Mouse (Mus musculus) testis, adult 2 months (tissue): ENCODE data around the gene Olfr545. TPM values are rescaled to one million over a fixed set of nuclear protein-coding genes. Genes with fewer than 3 reads are reported as not detected.
"Not testable (repeated sequence)": the region's sequence is repeated elsewhere in the genome, so short reads cannot be mapped to it uniquely, and the experiment has no call there.

Experiments used
- H3K27ac ChIP-seq: fragments of 200-500 bp; 2 replicates; pipeline ENCODE4 v1.5.1; 2012; ENCODE audit warnings: low read depth, low read length; ENCODE audit not compliant: control insufficient read depth, insufficient read depth
- H3K27me3 ChIP-seq: fragments of 200-500 bp; 2 replicates; pipeline ENCODE4 v1.6.1; 2012; ENCODE audit warnings: mild to moderate bottlenecking, low read length, moderate library complexity; ENCODE audit not compliant: control insufficient read depth, insufficient read depth
- H3K36me3 ChIP-seq: fragments of 200-500 bp; 2 replicates; pipeline ENCODE4 v1.6.1; 2012; ENCODE audit warnings: mild to moderate bottlenecking, low read length; ENCODE audit not compliant: control insufficient read depth, insufficient read depth
- H3K4me1 ChIP-seq: fragments of 200-500 bp; 2 replicates; pipeline ENCODE4 v1.6.1; 2012; ENCODE audit warnings: low read length; ENCODE audit not compliant: control insufficient read depth, insufficient read depth
- H3K4me3 ChIP-seq: fragments of 200-500 bp; 2 replicates; pipeline ENCODE4 v1.5.1; 2012; ENCODE audit warnings: low read depth, mild to moderate bottlenecking, low read length, moderate library complexity, mixed read lengths; ENCODE audit not compliant: control insufficient read depth
- CTCF ChIP-seq: fragments of 200-500 bp; IDR thresholded peaks from 2 replicates; pipeline ENCODE4 v1.5.1; 2012; ENCODE audit warnings: low read depth, mild to moderate bottlenecking, inconsistent platforms, low read length, moderate library complexity; ENCODE audit not compliant: control insufficient read depth, insufficient read depth, insufficient replicate concordance
- POLR2A ChIP-seq: fragments of 200-500 bp; IDR thresholded peaks from 2 replicates; pipeline ENCODE4 v1.6.1; 2012; ENCODE audit warnings: low read depth, mild to moderate bottlenecking, inconsistent platforms, low read length, moderate library complexity; ENCODE audit not compliant: control insufficient read depth
- polyA plus RNA-seq: library from polyadenylated mRNA; depleted of rRNA; stranded (reverse); fragments of >200 nt; gene quantifications from 2 replicates; pipeline ENCODE4 v1.2.3, GENCODE M21; 2012

Olfr545 gene
- polyA plus RNA-seq, 1 experiment: not detected

DNA sequence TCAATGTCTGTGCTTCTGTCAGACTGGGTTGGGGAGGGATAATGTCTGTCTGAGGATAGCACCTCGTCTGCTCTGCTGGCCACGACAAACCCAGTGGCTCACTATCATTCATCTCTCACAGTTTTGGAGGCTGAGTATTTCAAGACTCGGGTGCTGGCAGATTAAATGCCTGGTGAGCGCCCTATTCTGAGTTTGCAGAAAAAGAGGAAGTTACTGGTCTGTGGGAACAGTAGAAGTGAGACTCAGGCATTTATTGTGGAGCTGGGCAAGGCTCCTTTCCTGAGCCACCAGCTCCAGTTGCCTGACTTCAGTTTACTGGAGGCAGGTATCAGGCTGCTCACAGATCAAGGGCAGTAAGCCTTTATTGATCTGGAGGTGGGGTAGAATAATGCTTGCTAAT, 14.8 kb upstream of the Olfr545 start:
- TF ChIP-seq CTCF (no peak), POLR2A (no peak)
- H3K36me3 ChIP-seq: no peaks in the 10 kb centered on the region
- no peak overlapping the region for H3K4me3 ChIP-seq
- no peak overlapping the region for H3K27ac ChIP-seq
- H3K27me3 ChIP-seq: no peaks in the 10 kb centered on the region
- H3K4me1 ChIP-seq: peaks cover 5% of the 10 kb centered on the region

DNA sequence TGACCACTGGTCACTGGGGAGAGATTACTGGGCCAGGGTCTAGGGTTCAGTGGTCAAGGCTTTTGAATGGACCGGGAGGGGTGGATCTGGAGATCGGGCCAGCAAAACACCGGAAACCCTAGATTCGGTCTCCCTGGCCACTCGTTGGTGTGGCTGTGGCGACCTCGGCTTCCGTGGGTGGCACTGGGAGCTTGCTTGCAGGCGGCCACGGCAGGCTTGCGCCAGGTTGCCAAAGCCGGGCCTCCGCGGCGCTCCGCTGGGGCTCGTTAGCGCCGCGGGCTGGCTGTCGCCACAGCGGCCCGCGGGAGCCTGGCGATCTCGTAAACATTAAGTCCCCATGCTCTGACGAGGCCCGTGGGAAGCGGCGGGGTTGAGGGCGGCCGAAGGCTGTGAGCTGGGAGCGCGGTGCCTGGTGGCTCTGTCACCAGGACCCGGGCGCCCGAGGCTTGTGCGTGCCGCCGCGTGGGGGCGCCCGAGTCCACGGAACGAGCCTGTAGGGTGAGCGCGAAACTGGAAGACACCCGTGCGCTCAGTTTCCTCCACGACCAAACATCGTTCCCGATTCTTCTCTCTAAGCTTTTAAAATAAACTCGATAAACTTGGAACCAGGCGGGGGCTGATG, 13.6 kb upstream of the Olfr545 start:
- H3K4me1 ChIP-seq: peaks cover 5% of the 10 kb centered on the region
- H3K4me3 ChIP-seq: peak overlapping the region; percentile 27
- TF ChIP-seq POLR2A: no peak
- peak; percentile 71 for TF ChIP-seq CTCF
- no peak overlapping the region for H3K27ac ChIP-seq
- no peaks in the 10 kb centered on the region for H3K27me3 ChIP-seq
- H3K36me3 ChIP-seq: no peaks in the 10 kb centered on the region

DNA sequence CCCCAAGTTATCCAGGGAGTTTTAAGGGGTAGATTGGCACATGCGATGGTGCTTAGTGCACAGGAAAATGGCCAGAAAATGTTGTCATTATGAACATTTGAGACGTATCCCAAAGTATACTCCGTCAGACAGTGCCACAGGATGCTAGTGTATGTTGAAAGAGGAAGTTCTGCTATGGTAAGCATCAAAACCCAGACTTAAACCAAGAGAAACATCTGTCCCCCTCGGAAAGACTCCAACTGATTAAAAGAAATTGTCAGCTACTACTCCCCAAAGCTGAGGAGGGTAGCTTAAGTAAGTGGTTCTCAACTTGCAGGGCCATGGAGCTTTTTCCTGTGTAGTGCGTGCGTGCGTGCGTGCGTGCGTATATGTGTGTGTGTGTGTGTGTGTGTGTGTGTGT, 12.6 kb upstream of the Olfr545 start:
- Histone ChIP-seq H3K27me3 (no peaks in the 10 kb centered on the region), H3K36me3 (no peaks in the 10 kb centered on the region), H3K4me1 (peaks cover 5% of the 10 kb centered on the region), H3K4me3 (no peak overlapping the region), H3K27ac (no peak overlapping the region)
- TF ChIP-seq POLR2A: no peak

DNA sequence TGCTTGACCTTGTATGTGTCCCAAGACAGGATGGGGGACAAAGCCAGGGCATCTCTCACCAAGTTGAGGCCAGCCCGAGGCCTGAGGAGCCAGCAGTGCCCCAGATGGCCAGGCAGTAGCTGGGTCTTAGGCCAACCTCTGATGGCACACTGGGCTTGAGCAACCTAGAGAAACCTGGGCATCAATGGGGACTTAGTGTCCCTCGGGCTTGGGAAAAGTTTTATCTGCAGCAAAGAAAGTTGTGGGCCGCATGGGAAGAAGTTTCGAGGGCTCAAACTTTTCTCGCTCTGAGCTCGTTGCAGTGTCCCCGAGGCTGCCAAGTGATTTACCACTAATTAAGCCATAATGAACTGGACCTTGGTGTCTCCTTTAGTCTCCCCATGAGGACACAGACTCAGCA, 10.4 kb upstream of the Olfr545 start:
- Histone ChIP-seq H3K36me3 (no peaks in the 10 kb centered on the region), H3K4me3 (no peak overlapping the region), H3K4me1 (peaks cover 5% of the 10 kb centered on the region), H3K27me3 (no peaks in the 10 kb centered on the region), H3K27ac (no peak overlapping the region)
- no peak for TF ChIP-seq CTCF
- TF ChIP-seq POLR2A: no peak

DNA sequence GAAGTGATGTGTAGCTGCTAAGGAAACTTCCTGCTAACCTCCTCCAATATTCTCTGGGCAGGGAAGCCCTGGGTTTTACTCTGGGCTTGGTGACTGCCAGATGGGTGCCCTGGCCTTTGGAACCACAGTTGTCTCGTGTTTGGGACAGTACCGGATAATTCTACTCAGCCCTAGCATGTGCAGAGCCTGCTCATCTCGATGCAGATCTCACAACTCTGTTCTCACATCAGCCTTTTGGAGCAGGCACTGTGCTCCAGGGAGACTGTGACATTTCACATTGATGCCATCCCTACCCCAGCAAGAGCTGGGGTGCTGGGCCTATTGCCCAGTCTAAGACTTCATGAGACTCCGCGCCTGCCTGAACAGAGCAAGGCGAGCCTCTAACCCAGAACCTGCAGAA, 9.3 kb upstream of the Olfr545 start:
- H3K27ac ChIP-seq: no peak overlapping the region

DNA sequence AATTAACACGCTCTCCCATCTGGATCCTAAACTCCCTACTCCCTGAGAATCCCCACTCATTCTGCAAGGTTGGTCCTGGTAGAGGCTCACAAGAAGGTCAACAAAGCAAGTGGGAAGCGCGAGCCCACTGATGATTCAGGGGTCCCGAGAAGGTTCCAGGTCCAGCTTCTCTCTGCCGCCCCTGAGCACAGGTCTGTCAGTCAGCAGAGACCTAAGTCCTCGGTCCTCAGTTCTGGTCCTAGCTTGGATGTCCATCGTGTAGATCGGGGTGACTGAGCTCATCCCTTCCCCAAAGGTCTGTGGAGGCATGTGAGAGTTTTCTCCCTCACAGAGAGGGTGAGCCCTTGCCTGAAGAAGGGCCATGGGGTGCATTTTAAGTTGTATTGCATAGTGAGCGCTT, 8.7 kb upstream of the Olfr545 start:
- H3K27ac ChIP-seq: no peak overlapping the region
- H3K4me3 ChIP-seq: no peak overlapping the region
- H3K4me1 ChIP-seq: peaks cover 3% of the 10 kb centered on the region
- H3K27me3 ChIP-seq: no peaks in the 10 kb centered on the region
- no peaks in the 10 kb centered on the region for H3K36me3 ChIP-seq
- TF ChIP-seq POLR2A (no peak), CTCF (no peak)

More for the DNA sequence above, 9.3 kb upstream of the Olfr545 start:
- Histone ChIP-seq H3K4me3 (no peak overlapping the region), H3K36me3 (no peaks in the 10 kb centered on the region), H3K4me1 (peaks cover 5% of the 10 kb centered on the region), H3K27me3 (no peaks in the 10 kb centered on the region)
- TF ChIP-seq CTCF (no peak), POLR2A (no peak)

DNA sequence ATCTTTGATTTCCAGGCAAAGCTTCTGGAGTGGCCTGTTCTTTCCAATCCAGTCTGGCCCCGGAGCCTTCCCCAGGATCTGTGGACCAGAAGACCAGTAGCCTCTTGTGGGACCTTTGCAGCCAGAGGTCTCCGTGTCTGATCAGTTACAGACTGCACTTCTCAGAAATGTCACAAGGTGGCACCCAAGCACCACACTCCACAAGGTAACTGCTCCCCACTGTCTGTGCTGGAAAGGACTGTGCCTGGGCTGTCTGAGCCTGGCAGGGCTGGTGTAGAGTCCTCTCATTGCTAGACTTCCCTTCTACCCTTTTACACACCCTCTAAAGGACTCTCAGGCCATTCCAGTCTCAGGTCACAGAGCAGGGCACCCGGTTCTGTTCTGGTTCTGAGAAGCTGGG, 7.5 kb upstream of the Olfr545 start:
- Histone ChIP-seq H3K4me1 (no peaks in the 10 kb centered on the region), H3K36me3 (no peaks in the 10 kb centered on the region), H3K4me3 (no peak overlapping the region), H3K27ac (no peak overlapping the region), H3K27me3 (no peaks in the 10 kb centered on the region)
- no peak for TF ChIP-seq POLR2A
- peak; percentile 82; the same call in 1 of the 2 replicates for TF ChIP-seq CTCF

DNA sequence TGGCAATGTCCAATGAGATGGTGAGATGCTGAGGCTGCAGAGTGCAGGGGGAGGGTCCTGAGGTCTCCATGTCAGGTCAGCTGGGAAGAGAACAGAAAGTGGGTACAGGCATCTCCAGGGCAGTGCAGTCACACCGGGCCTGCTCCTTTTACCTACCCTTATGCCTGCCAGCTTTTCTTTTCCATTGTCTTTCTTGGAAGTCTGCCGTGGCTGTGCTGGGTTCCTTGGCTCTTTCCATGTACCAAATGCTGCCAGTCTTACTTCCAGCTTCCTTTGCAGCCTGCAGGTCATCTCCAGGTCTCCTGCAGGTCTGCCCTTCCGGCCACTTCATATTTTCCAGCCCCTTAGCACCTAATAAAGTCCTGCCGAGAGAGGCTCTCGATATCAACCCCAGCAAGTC, 2.6 kb upstream of the Olfr545 start:
- Histone ChIP-seq H3K4me3 (no peak overlapping the region), H3K4me1 (no peaks in the 10 kb centered on the region), H3K27ac (no peak overlapping the region), H3K36me3 (no peaks in the 10 kb centered on the region), H3K27me3 (no peaks in the 10 kb centered on the region)
- TF ChIP-seq CTCF (no peak), POLR2A (no peak)

DNA sequence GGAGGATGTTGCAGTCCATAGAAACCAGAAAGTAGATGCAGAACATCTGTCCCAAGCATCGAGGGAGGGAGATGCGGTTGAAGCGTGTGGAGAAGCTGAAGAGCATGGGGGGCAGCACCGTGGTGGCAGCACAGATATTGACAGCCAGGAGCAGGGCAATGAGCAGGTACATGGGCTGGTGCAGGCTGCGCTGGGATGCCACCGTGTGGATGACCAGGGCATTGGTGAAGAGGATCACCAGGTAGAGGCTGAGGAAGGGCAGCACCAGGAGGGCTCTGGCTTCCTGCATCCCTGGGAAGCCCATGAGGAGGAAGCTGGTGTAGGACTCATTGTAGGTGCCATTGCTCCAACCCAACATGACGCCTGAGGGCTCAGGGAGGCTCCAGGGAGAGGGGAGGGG, 5.0 kb downstream of the Olfr545 start:
- not testable (repeated sequence) for H3K27me3 ChIP-seq, H3K27ac ChIP-seq, H3K36me3 ChIP-seq, H3K4me1 ChIP-seq, H3K4me3 ChIP-seq
